Mouse (Mus musculus) stomach, postnatal 0 days (tissue): ENCODE results near the gene Kmt5b. TPM values are rescaled to one million over a fixed set of nuclear protein-coding genes. Genes with fewer than 3 reads are reported as not detected.

Experiments used
- ATAC-seq: fragments of 200-750 bp; cut with Nextera tagmentation; 2 replicates; pipeline ENCODE4 v1.8.0; 2017; ENCODE audit not compliant: low FRiP score, low TSS enrichment
- DNase-seq: peaks from one replicate; pipeline ENCODE4 v3.0.0-alpha.2; 2016; ENCODE audit warnings: low spot score
- H3K27ac ChIP-seq: fragments of 300-500 bp; sonication (generic); replicated peaks from 2 replicates; pipeline ENCODE4 v1.5.1; 2014; ENCODE audit warnings: mild to moderate bottlenecking, control low read depth
- H3K27me3 ChIP-seq: fragments of 300-500 bp; sonication (generic); 2 replicates; pipeline ENCODE4 v1.6.1; 2014; ENCODE audit warnings: low read length; ENCODE audit not compliant: control insufficient read depth, insufficient read depth
- H3K36me3 ChIP-seq: fragments of 300-500 bp; sonication (generic); 2 replicates; pipeline ENCODE4 v1.6.1; 2014; ENCODE audit warnings: low read length, mixed read lengths; ENCODE audit not compliant: control insufficient read depth, insufficient read depth
- H3K4me1 ChIP-seq: fragments of 300-500 bp; sonication (generic); replicated peaks from 2 replicates; pipeline ENCODE4 v1.6.1; 2014; ENCODE audit warnings: antibody characterized with exemption; ENCODE audit not compliant: control insufficient read depth, insufficient read depth
- H3K4me2 ChIP-seq: fragments of 300-500 bp; sonication (generic); replicated peaks from 2 replicates; pipeline ENCODE4 v1.6.1; 2014; ENCODE audit warnings: low read depth, mild to moderate bottlenecking, control low read depth, moderate library complexity
- H3K4me3 ChIP-seq: fragments of 300-500 bp; sonication (generic); 2 replicates; pipeline ENCODE4 v1.5.1; 2014; ENCODE audit warnings: low read depth, low read length, control low read depth
- H3K9ac ChIP-seq: fragments of 300-500 bp; sonication (generic); 2 replicates; pipeline ENCODE4 v1.6.1; 2014; ENCODE audit warnings: mild to moderate bottlenecking, low read length, control low read depth, mixed read lengths
- H3K9me3 ChIP-seq: fragments of 300-500 bp; sonication (generic); 2 replicates; pipeline ENCODE4 v1.6.1; 2016; ENCODE audit warnings: low read length; ENCODE audit not compliant: control insufficient read depth
- CTCF ChIP-seq: IDR thresholded peaks from 2 replicates; pipeline ENCODE4 v1.5.1; 2016; ENCODE audit warnings: antibody characterized with exemption, low read depth, mild to moderate bottlenecking, moderate library complexity
- EP300 ChIP-seq: optimal IDR thresholded peaks from 2 replicates; pipeline ENCODE3; 2016; ENCODE audit warnings: antibody characterized with exemption
- WGBS: fragments of 180-500 bp; shearing (Covaris S2); extraction: QIAGEN DNeasy Blood & Tissue Kit; methylation state at CpG from one replicate; pipeline ENCODE4 v1.1.7; 2014; 5-methylcytosine and 5-hydroxymethylcytosine counted together
- polyA plus RNA-seq: library from polyadenylated mRNA; unstranded; fragments of >200 nt; fragmentation: Nextera tagmentation; extraction: Ambion mirVana; gene quantifications from 2 replicates; pipeline ENCODE4 v1.2.1, GENCODE M21; 2015

Kmt5b gene
- polyA plus RNA-seq, 1 experiment from 2014 or later, result 12.4 TPM

- Histone ChIP-seq H3K4me2 (no peak overlapping the region), H3K4me3 (no peak overlapping the region), H3K27ac (no peak overlapping the region), H3K9ac (no peak overlapping the region), H3K27me3 (no peaks in the 10 kb centered on the region), H3K9me3 (no peaks in the 10 kb centered on the region), H3K4me1 (no peaks in the 10 kb centered on the region), H3K36me3 (no peaks in the 10 kb centered on the region)
- 80% methylated on average over 7 of the region's 7 CpGs for WGBS
- no peak for ATAC-seq
- no peak for DNase-seq
- TF ChIP-seq CTCF, result no peak
- TF ChIP-seq EP300, result no peak
These were observed 23.9 kb upstream of the Kmt5b start for GRCm38 (mm10) chr19:3743362-3743761.

- DNase-seq (peak; percentile 71), ATAC-seq (peak; percentile 64)
- H3K4me2 ChIP-seq, result peak overlapping the region; percentile 76
- peak overlapping the region; percentile 47 for H3K4me3 ChIP-seq
- no peaks in the 10 kb centered on the region for H3K27me3 ChIP-seq
- H3K9me3 ChIP-seq, result no peaks in the 10 kb centered on the region
- H3K4me1 ChIP-seq, result no peaks in the 10 kb centered on the region
- TF ChIP-seq CTCF (peak; percentile 33), EP300 (no peak)
- 2% methylated on average over 13 of the region's 13 CpGs for WGBS
- H3K9ac ChIP-seq, result peak overlapping the region; percentile 64
- peak overlapping the region; percentile 35; the same call in 1 of the 2 replicates for H3K27ac ChIP-seq
- no peaks in the 10 kb centered on the region for H3K36me3 ChIP-seq
These were observed 23.2 kb upstream of the Kmt5b start for GRCm38 (mm10) chr19:3743851-3744512.

GRCm38 (mm10) chr19:3752621-3753239 lies 14.5 kb upstream of the Kmt5b start:
- H3K4me3 ChIP-seq, result no peak overlapping the region
- TF ChIP-seq EP300, result no peak
- TF ChIP-seq CTCF, result no peak
- no peak overlapping the region for H3K27ac ChIP-seq
- peak; percentile 22 for DNase-seq
- ATAC-seq, result 0 out of 2 replicates have a peak, but pooled peaks have one; percentile 47
- H3K9ac ChIP-seq, result no peak overlapping the region
- H3K27me3 ChIP-seq, result no peaks in the 10 kb centered on the region
- no peaks in the 10 kb centered on the region for H3K4me1 ChIP-seq
- H3K4me2 ChIP-seq, result no peak overlapping the region
- no peaks in the 10 kb centered on the region for H3K9me3 ChIP-seq
- WGBS, result 38% methylated on average over 8 of the region's 8 CpGs
- H3K36me3 ChIP-seq, result no peaks in the 10 kb centered on the region

GRCm38 (mm10) chr19:3753240-3753633 lies 14.0 kb upstream of the Kmt5b start:
- no peak overlapping the region for H3K9ac ChIP-seq
- 78% methylated on average over 1 of the region's 1 CpGs for WGBS
- no peaks in the 10 kb centered on the region for H3K9me3 ChIP-seq
- ATAC-seq (peak; percentile 68; the same call in 1 of the 2 replicates), DNase-seq (no peak)
- no peak overlapping the region for H3K27ac ChIP-seq
- no peaks in the 10 kb centered on the region for H3K27me3 ChIP-seq
- no peak overlapping the region for H3K4me3 ChIP-seq
- TF ChIP-seq CTCF, result no peak
- TF ChIP-seq EP300, result no peak
- no peaks in the 10 kb centered on the region for H3K4me1 ChIP-seq
- H3K36me3 ChIP-seq, result no peaks in the 10 kb centered on the region
- no peak overlapping the region for H3K4me2 ChIP-seq

- 45% methylated on average over 8 of the region's 8 CpGs for WGBS
- Histone ChIP-seq H3K36me3 (no peaks in the 10 kb centered on the region), H3K27ac (no peak overlapping the region), H3K9me3 (no peaks in the 10 kb centered on the region), H3K9ac (no peak overlapping the region), H3K27me3 (no peaks in the 10 kb centered on the region), H3K4me3 (no peak overlapping the region), H3K4me1 (no peaks in the 10 kb centered on the region), H3K4me2 (no peak overlapping the region)
- ATAC-seq (no peak), DNase-seq (no peak)
- TF ChIP-seq CTCF (no peak), EP300 (no peak)
These were observed 13.5 kb upstream of the Kmt5b start for GRCm38 (mm10) chr19:3753738-3754137.

- no peaks in the 10 kb centered on the region for H3K9me3 ChIP-seq
- 63% methylated on average over 1 of the region's 1 CpGs for WGBS
- no peak overlapping the region for H3K9ac ChIP-seq
- H3K36me3 ChIP-seq, result no peaks in the 10 kb centered on the region
- H3K4me1 ChIP-seq, result no peaks in the 10 kb centered on the region
- H3K4me2 ChIP-seq, result no peak overlapping the region
- TF ChIP-seq EP300 (no peak), CTCF (no peak)
- H3K27ac ChIP-seq, result no peak overlapping the region
- H3K4me3 ChIP-seq, result no peak overlapping the region
- ATAC-seq (no peak), DNase-seq (no peak)
- H3K27me3 ChIP-seq, result no peaks in the 10 kb centered on the region
These were observed 9.4 kb upstream of the Kmt5b start for GRCm38 (mm10) chr19:3757861-3758260.
